Mouse (Mus musculus) frontal cortex, postnatal 10 days (tissue): ENCODE results near the gene Coa4.
A peak's percentile ranks its signal among the peaks of the same experiment; 100 is the strongest.

ENCODE experiments used
- DNase-seq, 2 experiments: peaks; one replicate each; pipeline ENCODE4 v3.0.0; 2022; ENCODE audit warnings: low spot score in 2 of 2, mixed read lengths in 1 of 2

Coa4 gene

GRCm38 (mm10) chr7:100504740-100505487 is 32.0 kb upstream of the Coa4 start:
- no peak for DNase-seq

GRCm38 (mm10) chr7:100506494-100506893 is 30.4 kb upstream of the Coa4 start:
- no peak for DNase-seq

- no peak for DNase-seq
These were observed 28.2 kb upstream of the Coa4 start for GRCm38 (mm10) chr7:100508670-100509069.

- DNase-seq = no peak
These were observed 25.3 kb upstream of the Coa4 start for GRCm38 (mm10) chr7:100511602-100512001.

GRCm38 (mm10) chr7:100514573-100514972 is 22.3 kb upstream of the Coa4 start, which contains the start of gene Dnajb13:
Dnajb13 (minus strand) TSS chr7:100514960.
- DNase-seq = no peak

GRCm38 (mm10) chr7:100520204-100520603 is 16.7 kb upstream of the Coa4 start:
- DNase-seq = no peak

- DNase-seq = peak in 1 of 2 experiments; percentile 72
These were observed 16.1 kb upstream of the Coa4 start for GRCm38 (mm10) chr7:100520663-100521285.

GRCm38 (mm10) chr7:100522222-100522621 is 14.6 kb upstream of the Coa4 start:
- no peak for DNase-seq

- DNase-seq = no peak
These were observed 12.2 kb upstream of the Coa4 start for GRCm38 (mm10) chr7:100524669-100525068.

GRCm38 (mm10) chr7:100530766-100531165 is 6.1 kb upstream of the Coa4 start:
- DNase-seq = no peak

GRCm38 (mm10) chr7:100533503-100533902 is 3.4 kb upstream of the Coa4 start:
- no peak for DNase-seq

GRCm38 (mm10) chr7:100534216-100534615 is 2.7 kb upstream of the Coa4 start:
- no peak for DNase-seq

- no peak for DNase-seq
These were observed 1.0 kb upstream of the Coa4 start for GRCm38 (mm10) chr7:100535831-100536230.

GRCm38 (mm10) chr7:100537519-100537902 is 640 bp downstream of the Coa4 start:
- no peak for DNase-seq

- DNase-seq = no peak
These were observed 2.6 kb downstream of the Coa4 start for GRCm38 (mm10) chr7:100539516-100539915.

- DNase-seq = no peak
These were observed 7.6 kb downstream of the Coa4 start for GRCm38 (mm10) chr7:100544437-100544836.

- DNase-seq = no peak
These were observed 10.8 kb downstream of the Coa4 start for GRCm38 (mm10) chr7:100547631-100548030.

- DNase-seq = no peak
These were observed 12.9 kb downstream of the Coa4 start for GRCm38 (mm10) chr7:100549796-100550195.

- DNase-seq = peak; percentile 34 to 50
These were observed 13.6 kb downstream of the Coa4 start for GRCm38 (mm10) chr7:100550338-100551007.

GRCm38 (mm10) chr7:100554939-100555338 is 18.1 kb downstream of the Coa4 start:
- no peak for DNase-seq

- DNase-seq = peak; percentile 36 to 44
These were observed 18.6 kb downstream of the Coa4 start for GRCm38 (mm10) chr7:100555431-100555951.

GRCm38 (mm10) chr7:100557241-100557640 is 20.4 kb downstream of the Coa4 start:
- DNase-seq = no peak
